ENCODE assay signal across 11 mouse cellular contexts in the genomic region with DNA sequence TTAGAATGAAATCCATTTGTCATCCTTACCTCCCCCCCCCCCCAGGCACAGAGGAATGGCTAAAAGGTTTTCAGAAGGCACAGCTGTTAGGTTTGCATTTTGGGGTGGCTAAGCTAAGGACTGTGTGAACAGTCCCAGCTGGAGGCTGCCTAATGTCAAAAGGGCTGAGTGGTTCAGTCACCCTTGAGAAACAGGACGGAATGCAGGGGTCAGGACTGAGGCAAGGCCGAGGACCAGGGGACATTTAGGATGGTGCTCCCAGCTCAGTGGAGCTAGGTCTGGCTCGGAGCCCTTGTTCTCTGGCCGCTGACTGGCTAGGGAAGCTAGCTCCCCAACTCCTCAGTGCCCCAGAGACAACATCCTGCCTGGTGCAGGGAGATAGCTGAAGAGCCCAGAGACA. TPM values are rescaled to one million over a fixed set of nuclear protein-coding genes. Genes with fewer than 3 reads are reported as not detected.
DNase-seq lines count a peak whose midpoint lies in the region; ATAC-seq and TF ChIP-seq lines count a peak whose summit lies in the region.
"Had no signal": no experiment of that assay in that cellular context is flagged by ENCODE, and none has a peak within 500 bp of the region (broad histone marks: within the 10 kb centered on the region; RNA-seq: fewer than 3 reads in every experiment).

No protein-coding gene starts in this region.

- peak overlapping the region; percentile 52; the same call in 1 of the 2 replicates for H3K27ac ChIP-seq in hindbrain, embryonic 12.5 days
- H3K27ac ChIP-seq in hindbrain, postnatal 0 days = no peak overlapping the region
- H3K27ac ChIP-seq: macrophage had no signal

- no peak for TF ChIP-seq CTCF in hindbrain, postnatal 0 days (IDR thresholded peaks at IDR 0.05; ENCODE audit: low read depth)

- 0 out of 2 replicates have a peak, but pooled peaks cover 8% of the 10 kb centered on the region for H3K36me3 ChIP-seq in hindbrain, embryonic 12.5 days
- H3K36me3 ChIP-seq in hindbrain, postnatal 0 days (ENCODE audit: insufficient read depth, low read length) = no peaks in the 10 kb centered on the region; the same call in 1 of the 2 replicates

- WGBS in hindbrain, embryonic 12.5 days = 35% methylated on average over 4 of the region's 4 CpGs
- 21% methylated on average over 4 of the region's 4 CpGs for WGBS in hindbrain, postnatal 0 days

- H3K4me2 ChIP-seq in hindbrain, embryonic 12.5 days (replicated peaks) = no peak overlapping the region
- H3K4me2 ChIP-seq in hindbrain, postnatal 0 days (ENCODE audit: low read depth, low read length) = no peak overlapping the region

- H3K9me3 ChIP-seq in hindbrain, embryonic 12.5 days (replicated peaks) = no peaks in the 10 kb centered on the region
- H3K9me3 ChIP-seq in hindbrain, postnatal 0 days (ENCODE audit: low read length) = no peaks in the 10 kb centered on the region

- ATAC-seq in hindbrain, embryonic 12.5 days (ENCODE audit: low FRiP score) = no peak
- no peak for ATAC-seq in hindbrain, postnatal 0 days

- no peaks in the 10 kb centered on the region for H3K27me3 ChIP-seq in hindbrain, embryonic 12.5 days
- no peaks in the 10 kb centered on the region for H3K27me3 ChIP-seq in hindbrain, postnatal 0 days (ENCODE audit: insufficient read depth, low read length)

- H3K4me3 ChIP-seq in hindbrain, embryonic 12.5 days = no peak overlapping the region
- H3K4me3 ChIP-seq in hindbrain, postnatal 0 days (ENCODE audit: low read length) = no peak overlapping the region
- H3K4me3 ChIP-seq: erythroblast, embryonic 14.5 days had no signal

- intact Hi-C loops in left cerebral cortex, postnatal 36 days (cut with DNase I) = no loop called here

- no peak for DNase-seq in hindbrain, postnatal 0 days (ENCODE audit: low spot score)
- peak; percentile 49 for DNase-seq in MN1 (ENCODE audit: low spot score)
- DNase-seq in kidney, adult 8-10 months = peak; percentile 25 to 51
- peak; percentile 49 for DNase-seq in lung, postnatal 14 days
- DNase-seq in cerebellum, postnatal 14 days = no peak
- DNase-seq in left cerebral cortex, postnatal 36 days (ENCODE audit: low spot score in 2 of 2) = no peak
- DNase-seq: cerebellum, postnatal 25 days; thymus, postnatal 14 days had no signal

- H3K9ac ChIP-seq in hindbrain, embryonic 12.5 days = no peak overlapping the region
- no peak overlapping the region for H3K9ac ChIP-seq in hindbrain, postnatal 0 days (replicated peaks; ENCODE audit: low read length)

- peaks cover 56% of the 10 kb centered on the region for H3K4me1 ChIP-seq in hindbrain, embryonic 12.5 days
- 0 out of 2 replicates have a peak, but pooled peaks cover 10% of the 10 kb centered on the region for H3K4me1 ChIP-seq in hindbrain, postnatal 0 days (ENCODE audit: insufficient read depth, low read length)

RNA-seq across cellular contexts. Expression of a gene that starts 44.0 kb away (rescaled TPM):
- 1.6 and 2.2 TPM in 2 replicates for polyA plus RNA-seq in hindbrain, embryonic 12.5 days (2016; fragmentation: Nextera tagmentation; extraction: Ambion mirVana)
- total RNA-seq in hindbrain, postnatal 0 days (2014; rRNA removed) = 6.4 and 7.9 TPM in 2 replicates
- 2.3 and 2.9 TPM in 2 replicates for polyA plus RNA-seq in hindbrain, postnatal 0 days (2015; fragmentation: Nextera tagmentation; extraction: Ambion mirVana)
- total RNA-seq in left cerebral cortex, postnatal 36 days (2021) = 1 to 10 TPM; 3.2 to 4.2 TPM

RNA-seq across cellular contexts. Expression of a gene that starts 47.6 kb away (rescaled TPM):
- 16.7 TPM in 2 replicates for polyA plus RNA-seq in hindbrain, embryonic 12.5 days (2016; fragmentation: Nextera tagmentation; extraction: Ambion mirVana)
- total RNA-seq in hindbrain, postnatal 0 days (2014; rRNA removed) = 106 and 113 TPM in 2 replicates
- 13.5 and 13.7 TPM in 2 replicates for polyA plus RNA-seq in hindbrain, postnatal 0 days (2015; fragmentation: Nextera tagmentation; extraction: Ambion mirVana)
- total RNA-seq in left cerebral cortex, postnatal 36 days (2021) = 100 to 1,000 TPM; 189 to 196 TPM

Comparison
In these comparisons a context has a peak if more than half of its experiments do, and no peak if none do; other contexts are left out.
1. DNase-seq: peak in MN1 (single experiment), kidney, adult 8-10 months (2 of 2) and lung, postnatal 14 days (single experiment); none in hindbrain, postnatal 0 days (single experiment), cerebellum, postnatal 14 days (0 of 2) and left cerebral cortex, postnatal 36 days (0 of 2).